Mouse (Mus musculus) liver, embryonic 13.5 days (tissue): Measurements from ENCODE around the gene Zfp648. TPM values are rescaled to one million over a fixed set of nuclear protein-coding genes. Genes with fewer than 3 reads are reported as not detected.

Experiments
- ATAC-seq: fragments of 200-750 bp; cut with Nextera tagmentation; 2 replicates; pipeline ENCODE4 v1.8.0; 2017; ENCODE audit warnings: low read depth, mild to moderate bottlenecking, moderate number of reproducible peaks, moderate library complexity
- DNase-seq: peaks from one replicate; pipeline ENCODE4 v3.0.0; 2022
- H3K27ac ChIP-seq: fragments of 300-500 bp; sonication (generic); 2 replicates; pipeline ENCODE4 v1.5.1; 2015; ENCODE audit warnings: moderate library complexity, mild to moderate bottlenecking, inconsistent platforms
- H3K27me3 ChIP-seq: fragments of 300-500 bp; sonication (generic); 2 replicates; pipeline ENCODE4 v1.6.1; 2015; ENCODE audit warnings: mild to moderate bottlenecking, inconsistent platforms
- H3K36me3 ChIP-seq: fragments of 300-500 bp; sonication (generic); 2 replicates; pipeline ENCODE4 v1.6.1; 2015; ENCODE audit warnings: mild to moderate bottlenecking, inconsistent platforms
- H3K4me1 ChIP-seq: fragments of 300-500 bp; sonication (generic); replicated peaks from 2 replicates; pipeline ENCODE4 v1.6.1; 2015; ENCODE audit warnings: inconsistent platforms
- H3K4me2 ChIP-seq: fragments of 300-500 bp; sonication (generic); 2 replicates; pipeline ENCODE4 v1.6.1; 2015; ENCODE audit warnings: inconsistent platforms, mild to moderate bottlenecking, moderate library complexity
- H3K4me3 ChIP-seq: fragments of 300-500 bp; sonication (generic); replicated peaks from 2 replicates; pipeline ENCODE4 v1.5.1; 2015; ENCODE audit warnings: mild to moderate bottlenecking, inconsistent platforms
- H3K9ac ChIP-seq: fragments of 300-500 bp; sonication (generic); 2 replicates; pipeline ENCODE4 v1.6.1; 2015; ENCODE audit warnings: mild to moderate bottlenecking, inconsistent platforms
- H3K9me3 ChIP-seq: fragments of 300-500 bp; sonication (generic); replicated peaks from 2 replicates; pipeline ENCODE4 v1.6.1; 2016; ENCODE audit warnings: inconsistent platforms
- WGBS: fragments of 180-500 bp; shearing (Covaris S2); methylation state at CpG from one replicate; pipeline ENCODE4 v1.1.7; 2015; ENCODE audit not compliant: insufficient replicate concordance; 5-methylcytosine and 5-hydroxymethylcytosine counted together
- polyA plus RNA-seq: library from polyadenylated mRNA; unstranded; fragments of >200 nt; fragmentation: Nextera tagmentation; extraction: Ambion mirVana; gene quantifications from 2 replicates; pipeline ENCODE4 v1.2.1, GENCODE M21; 2015

The Zfp648 gene
- polyA plus RNA-seq, 1 experiment from 2014 or later = not detected

- DNase-seq (no peak), ATAC-seq (no peak)
- Histone ChIP-seq H3K36me3 (no peaks in the 10 kb centered on the region), H3K4me2 (no peak overlapping the region), H3K27me3 (no peaks in the 10 kb centered on the region), H3K27ac (no peak overlapping the region), H3K4me1 (no peaks in the 10 kb centered on the region), H3K9ac (no peak overlapping the region), H3K9me3 (no peaks in the 10 kb centered on the region), H3K4me3 (no peak overlapping the region)
- 72% methylated on average over 7 of the region's 7 CpGs for whole genome bisulfite sequencing
These were observed 17.8 kb upstream of the Zfp648 start for GRCm38 (mm10) chr1:154183077-154183751.

GRCm38 (mm10) chr1:154188229-154188628 lies 12.8 kb upstream of the Zfp648 start:
- WGBS = 59% methylated on average over 4 of the region's 4 CpGs
- Histone ChIP-seq H3K27me3 (no peaks in the 10 kb centered on the region), H3K9ac (no peak overlapping the region), H3K4me2 (no peak overlapping the region), H3K9me3 (no peaks in the 10 kb centered on the region), H3K36me3 (no peaks in the 10 kb centered on the region), H3K4me1 (no peaks in the 10 kb centered on the region), H3K27ac (no peak overlapping the region), H3K4me3 (no peak overlapping the region)
- DNase-seq (no peak), ATAC-seq (no peak)

GRCm38 (mm10) chr1:154188631-154189030 lies 12.4 kb upstream of the Zfp648 start:
- Histone ChIP-seq H3K4me1 (no peaks in the 10 kb centered on the region), H3K27me3 (no peaks in the 10 kb centered on the region), H3K36me3 (no peaks in the 10 kb centered on the region), H3K4me2 (no peak overlapping the region), H3K4me3 (no peak overlapping the region), H3K9ac (no peak overlapping the region), H3K9me3 (no peaks in the 10 kb centered on the region), H3K27ac (no peak overlapping the region)
- DNase-seq = no peak
- ATAC-seq = no peak
- 39% methylated on average over 4 of the region's 4 CpGs for WGBS

GRCm38 (mm10) chr1:154189842-154190530 lies 11.0 kb upstream of the Zfp648 start:
- DNase-seq (no peak), ATAC-seq (no peak)
- no peaks in the 10 kb centered on the region for H3K9me3 ChIP-seq
- H3K4me3 ChIP-seq = no peak overlapping the region
- H3K4me2 ChIP-seq = no peak overlapping the region
- H3K27ac ChIP-seq = no peak overlapping the region
- no peaks in the 10 kb centered on the region for H3K27me3 ChIP-seq
- no peaks in the 10 kb centered on the region for H3K4me1 ChIP-seq
- WGBS = 68% methylated on average over 14 of the region's 18 CpGs
- no peak overlapping the region for H3K9ac ChIP-seq
- H3K36me3 ChIP-seq = no peaks in the 10 kb centered on the region

GRCm38 (mm10) chr1:154198896-154199295 lies 2.1 kb upstream of the Zfp648 start:
- H3K4me3 ChIP-seq = no peak overlapping the region
- no peak for DNase-seq
- H3K9me3 ChIP-seq = no peaks in the 10 kb centered on the region
- H3K27ac ChIP-seq = no peak overlapping the region
- no peak overlapping the region for H3K4me2 ChIP-seq
- no peaks in the 10 kb centered on the region for H3K4me1 ChIP-seq
- no peak for ATAC-seq
- 71% methylated on average over 10 of the region's 10 CpGs for WGBS
- H3K36me3 ChIP-seq = no peaks in the 10 kb centered on the region
- no peak overlapping the region for H3K9ac ChIP-seq
- H3K27me3 ChIP-seq = peaks cover 10% of the 10 kb centered on the region

GRCm38 (mm10) chr1:154202580-154202979 lies 1.6 kb downstream of the Zfp648 start:
- Histone ChIP-seq H3K36me3 (no peaks in the 10 kb centered on the region), H3K4me1 (no peaks in the 10 kb centered on the region), H3K4me3 (no peak overlapping the region), H3K9me3 (no peaks in the 10 kb centered on the region), H3K27me3 (peaks cover 37% of the 10 kb centered on the region), H3K9ac (no peak overlapping the region), H3K27ac (no peak overlapping the region), H3K4me2 (no peak overlapping the region)
- DNase-seq = no peak
- ATAC-seq = no peak
- WGBS = 72% methylated on average over 8 of the region's 8 CpGs

- H3K27me3 ChIP-seq = peaks cover 37% of the 10 kb centered on the region
- WGBS = 65% methylated on average over 5 of the region's 5 CpGs
These were observed 2.4 kb downstream of the Zfp648 start for GRCm38 (mm10) chr1:154203386-154203785.

GRCm38 (mm10) chr1:154204652-154205573 lies 3.9 kb downstream of the Zfp648 start:
- no peaks in the 10 kb centered on the region for H3K4me1 ChIP-seq
- no peak for DNase-seq
- H3K4me2 ChIP-seq = peak overlapping the region; percentile 30; the same call in 1 of the 2 replicates
- H3K36me3 ChIP-seq = no peaks in the 10 kb centered on the region
- no peak for ATAC-seq
- H3K9ac ChIP-seq = no peak overlapping the region
- H3K4me3 ChIP-seq = 0 out of 2 replicates have a peak overlapping the region, but pooled peaks have one; percentile 8
- 9% methylated on average over 66 of the region's 66 CpGs for WGBS
- peaks cover 37% of the 10 kb centered on the region for H3K27me3 ChIP-seq
- no peaks in the 10 kb centered on the region for H3K9me3 ChIP-seq
- H3K27ac ChIP-seq = no peak overlapping the region

More at GRCm38 (mm10) chr1:154203386-154203785, 2.4 kb downstream of the Zfp648 start:
- Histone ChIP-seq H3K4me1 (no peaks in the 10 kb centered on the region), H3K4me2 (no peak overlapping the region), H3K9ac (no peak overlapping the region), H3K36me3 (no peaks in the 10 kb centered on the region), H3K9me3 (no peaks in the 10 kb centered on the region), H3K4me3 (no peak overlapping the region), H3K27ac (no peak overlapping the region)
- ATAC-seq (no peak), DNase-seq (no peak)

GRCm38 (mm10) chr1:154219991-154220390 lies 19.0 kb downstream of the Zfp648 start:
- Histone ChIP-seq H3K27me3 (no peaks in the 10 kb centered on the region), H3K4me3 (no peak overlapping the region), H3K4me2 (no peak overlapping the region), H3K36me3 (no peaks in the 10 kb centered on the region), H3K9me3 (no peaks in the 10 kb centered on the region), H3K27ac (no peak overlapping the region), H3K9ac (no peak overlapping the region), H3K4me1 (no peaks in the 10 kb centered on the region)
- DNase-seq (no peak), ATAC-seq (no peak)
- WGBS = 59% methylated on average over 2 of the region's 2 CpGs

- ATAC-seq = no peak
- no peak overlapping the region for H3K4me3 ChIP-seq
- no peak overlapping the region for H3K4me2 ChIP-seq
- H3K9ac ChIP-seq = no peak overlapping the region
- no peaks in the 10 kb centered on the region for H3K27me3 ChIP-seq
- no peaks in the 10 kb centered on the region for H3K4me1 ChIP-seq
- DNase-seq = no peak
- no peak overlapping the region for H3K27ac ChIP-seq
- H3K9me3 ChIP-seq = no peaks in the 10 kb centered on the region
- 77% methylated on average over 3 of the region's 3 CpGs for WGBS
- no peaks in the 10 kb centered on the region for H3K36me3 ChIP-seq
These were observed 19.6 kb downstream of the Zfp648 start for GRCm38 (mm10) chr1:154220566-154220965.

- DNase-seq (no peak), ATAC-seq (no peak)
- Histone ChIP-seq H3K4me1 (no peaks in the 10 kb centered on the region), H3K4me2 (no peak overlapping the region), H3K36me3 (no peaks in the 10 kb centered on the region), H3K9ac (no peak overlapping the region), H3K27me3 (no peaks in the 10 kb centered on the region), H3K4me3 (no peak overlapping the region), H3K27ac (no peak overlapping the region), H3K9me3 (no peaks in the 10 kb centered on the region)
- 42% methylated on average over 1 of the region's 1 CpGs for WGBS
These were observed 22.8 kb downstream of the Zfp648 start for GRCm38 (mm10) chr1:154223807-154224207.
